Mouse (Mus musculus) limb, embryonic 13.5 days (tissue): ENCODE measurements at regions not wholly inside any gene's neighbourhood (a gene's known extent, or its start where the extent isn't known, plus 50 kb on each side); places are given as distances from the start of the nearest gene placed in this dataset.

Experiments
- ATAC-seq: fragments of 200-750 bp; cut with Nextera tagmentation; 2 replicates; pipeline ENCODE4 v1.8.0; 2017; ENCODE audit warnings: low read depth, moderate number of reproducible peaks, moderate TSS enrichment; ENCODE audit not compliant: low FRiP score
- H3K27ac ChIP-seq: fragments of 300-500 bp; sonication (generic); 2 replicates; pipeline ENCODE4 v1.5.1; 2015; ENCODE audit warnings: inconsistent platforms, mild to moderate bottlenecking, moderate library complexity
- H3K27me3 ChIP-seq: fragments of 300-500 bp; sonication (generic); 2 replicates; pipeline ENCODE4 v1.6.1; 2015; ENCODE audit warnings: mild to moderate bottlenecking, inconsistent platforms
- H3K36me3 ChIP-seq: fragments of 300-500 bp; sonication (generic); 2 replicates; pipeline ENCODE4 v1.6.1; 2015; ENCODE audit warnings: inconsistent platforms, mild to moderate bottlenecking, moderate library complexity
- H3K4me1 ChIP-seq: fragments of 300-500 bp; sonication (generic); 2 replicates; pipeline ENCODE4 v1.6.1; 2015; ENCODE audit warnings: inconsistent platforms
- H3K4me2 ChIP-seq: fragments of 300-500 bp; sonication (generic); replicated peaks from 2 replicates; pipeline ENCODE4 v1.6.1; 2015; ENCODE audit warnings: inconsistent platforms, mild to moderate bottlenecking, moderate library complexity
- H3K4me3 ChIP-seq: fragments of 300-500 bp; sonication (generic); 2 replicates; pipeline ENCODE4 v1.5.1; 2015; ENCODE audit warnings: moderate library complexity, mild to moderate bottlenecking, inconsistent platforms
- H3K9ac ChIP-seq: fragments of 300-500 bp; sonication (generic); 2 replicates; pipeline ENCODE4 v1.6.1; 2015; ENCODE audit warnings: mild to moderate bottlenecking, inconsistent platforms
- H3K9me3 ChIP-seq: fragments of 300-500 bp; sonication (generic); 2 replicates; pipeline ENCODE4 v1.6.1; 2016; ENCODE audit warnings: inconsistent platforms
- WGBS: fragments of 180-500 bp; shearing (Covaris S2); methylation state at CpG from one replicate; pipeline ENCODE4 v1.1.7; 2015; 5-methylcytosine and 5-hydroxymethylcytosine counted together

GRCm38 (mm10) chr9:27568372-27569053, 171.9 kb downstream of the Spata19 start:
- Histone ChIP-seq H3K9me3 (no peaks in the 10 kb centered on the region), H3K36me3 (no peaks in the 10 kb centered on the region), H3K4me3 (no peak overlapping the region), H3K27me3 (no peaks in the 10 kb centered on the region), H3K27ac (no peak overlapping the region), H3K9ac (no peak overlapping the region), H3K4me2 (no peak overlapping the region), H3K4me1 (peaks cover 6% of the 10 kb centered on the region; the same call in 1 of the 2 replicates)
- 56% methylated on average over 8 of the region's 8 CpGs for WGBS
- ATAC-seq = no peak; the same call in 1 of the 2 replicates

DNA sequence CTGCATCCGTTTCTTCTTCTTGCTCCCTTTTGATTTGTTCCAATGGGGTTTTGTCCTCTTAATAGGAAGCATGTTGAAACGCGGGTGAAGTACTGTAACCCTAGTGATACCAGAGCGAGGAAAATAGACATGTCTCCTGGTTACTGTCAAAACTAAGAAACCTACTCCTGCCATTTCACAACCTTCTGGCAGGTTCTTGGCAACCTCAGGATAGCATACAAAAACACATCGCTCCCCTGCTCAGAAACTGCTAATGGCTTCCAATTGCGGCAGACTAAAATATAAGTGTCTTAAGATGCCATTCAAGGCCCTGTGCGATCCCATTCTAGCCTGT, 172.4 kb downstream of the Spata19 start:
- H3K9ac ChIP-seq = no peak overlapping the region
- WGBS = 87% methylated on average over 7 of the region's 7 CpGs
- H3K4me2 ChIP-seq = no peak overlapping the region
- no peaks in the 10 kb centered on the region for H3K9me3 ChIP-seq
- peaks cover 6% of the 10 kb centered on the region; the same call in 1 of the 2 replicates for H3K4me1 ChIP-seq
- no peaks in the 10 kb centered on the region for H3K27me3 ChIP-seq
- ATAC-seq = no peak
- H3K4me3 ChIP-seq = no peak overlapping the region
- no peaks in the 10 kb centered on the region for H3K36me3 ChIP-seq
- no peak overlapping the region for H3K27ac ChIP-seq

DNA sequence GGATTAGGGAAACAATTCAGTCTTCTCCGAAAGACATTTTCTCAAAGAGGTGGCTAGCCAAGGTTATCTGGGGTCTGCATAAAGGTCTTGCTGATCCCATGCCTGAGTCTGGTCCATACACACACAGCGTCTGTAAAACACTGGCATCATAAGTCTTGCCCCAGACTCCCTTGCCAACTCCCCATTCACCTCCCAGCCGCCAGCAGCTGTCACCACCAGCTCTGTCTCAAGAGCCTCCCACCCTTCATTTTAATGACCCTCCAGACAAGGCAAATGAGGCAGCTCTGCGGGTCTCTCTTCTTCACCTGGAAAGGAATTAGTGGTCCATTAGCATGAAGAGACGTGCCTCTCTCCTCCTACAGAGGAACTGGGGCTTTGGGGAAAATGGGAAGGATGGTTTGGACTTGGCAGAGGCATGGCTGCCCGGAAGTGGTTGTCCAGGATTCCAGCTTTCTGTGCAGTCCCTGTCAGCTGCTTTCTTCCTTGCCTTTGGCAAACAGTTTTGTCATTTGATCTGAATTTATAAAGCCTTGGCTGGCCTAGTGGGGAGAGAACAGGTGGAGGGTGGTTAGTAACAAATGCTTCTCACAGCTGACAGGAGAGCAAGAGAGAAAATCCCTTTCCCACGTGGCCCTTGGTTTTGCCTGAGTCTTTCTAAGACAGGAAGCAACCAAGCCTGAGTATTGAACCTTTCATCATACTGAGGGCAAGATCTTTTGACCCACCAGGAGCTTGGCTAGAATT, 173.3 kb upstream of the Opcml start:
- no peak overlapping the region for H3K4me3 ChIP-seq
- peaks cover 18% of the 10 kb centered on the region for H3K27me3 ChIP-seq
- 36% methylated on average over 7 of the region's 7 CpGs for WGBS
- H3K27ac ChIP-seq = no peak overlapping the region
- no peaks in the 10 kb centered on the region for H3K9me3 ChIP-seq
- H3K4me1 ChIP-seq = peaks cover 11% of the 10 kb centered on the region; the same call in 1 of the 2 replicates
- H3K4me2 ChIP-seq = no peak overlapping the region
- no peaks in the 10 kb centered on the region for H3K36me3 ChIP-seq
- H3K9ac ChIP-seq = no peak overlapping the region
- 0 out of 2 replicates have a peak, but pooled peaks have one; percentile 48 for ATAC-seq

DNA sequence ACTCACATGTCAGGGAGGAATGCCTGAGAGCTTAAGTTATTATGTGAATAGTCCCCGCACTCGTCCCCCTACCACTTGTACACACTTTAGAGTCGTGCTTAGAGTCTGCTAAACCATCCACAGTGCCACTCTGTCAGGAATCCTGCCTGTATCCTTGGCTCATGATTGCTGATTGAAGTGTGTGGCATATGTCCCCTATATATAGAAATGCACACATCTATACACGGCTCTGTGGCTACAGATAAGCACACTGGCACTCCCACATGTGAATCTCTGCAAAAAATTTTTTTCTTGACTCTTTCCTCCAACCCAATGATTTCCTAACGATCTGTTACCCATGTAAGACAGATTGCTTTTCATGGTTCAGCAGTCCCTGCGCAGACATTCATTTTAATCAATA, 155.7 kb upstream of the Opcml start:
- 72% methylated on average over 6 of the region's 6 CpGs for WGBS
- no peak overlapping the region for H3K27ac ChIP-seq
- peaks cover 21% of the 10 kb centered on the region for H3K27me3 ChIP-seq

GRCm38 (mm10) chr9:27640611-27641010, 150.0 kb upstream of the Opcml start:
- H3K4me1 ChIP-seq = no peaks in the 10 kb centered on the region
- H3K9ac ChIP-seq = no peak overlapping the region
- no peaks in the 10 kb centered on the region for H3K9me3 ChIP-seq
- H3K36me3 ChIP-seq = no peaks in the 10 kb centered on the region
- ATAC-seq = no peak
- H3K4me2 ChIP-seq = no peak overlapping the region
- H3K27ac ChIP-seq = no peak overlapping the region
- H3K27me3 ChIP-seq = peaks cover 1% of the 10 kb centered on the region; the same call in 1 of the 2 replicates
- no peak overlapping the region for H3K4me3 ChIP-seq

More for the DNA sequence above, 155.7 kb upstream of the Opcml start:
- Histone ChIP-seq H3K4me2 (no peak overlapping the region), H3K36me3 (no peaks in the 10 kb centered on the region), H3K4me1 (no peaks in the 10 kb centered on the region), H3K9me3 (no peaks in the 10 kb centered on the region), H3K4me3 (no peak overlapping the region), H3K9ac (no peak overlapping the region)
- no peak for ATAC-seq

DNA sequence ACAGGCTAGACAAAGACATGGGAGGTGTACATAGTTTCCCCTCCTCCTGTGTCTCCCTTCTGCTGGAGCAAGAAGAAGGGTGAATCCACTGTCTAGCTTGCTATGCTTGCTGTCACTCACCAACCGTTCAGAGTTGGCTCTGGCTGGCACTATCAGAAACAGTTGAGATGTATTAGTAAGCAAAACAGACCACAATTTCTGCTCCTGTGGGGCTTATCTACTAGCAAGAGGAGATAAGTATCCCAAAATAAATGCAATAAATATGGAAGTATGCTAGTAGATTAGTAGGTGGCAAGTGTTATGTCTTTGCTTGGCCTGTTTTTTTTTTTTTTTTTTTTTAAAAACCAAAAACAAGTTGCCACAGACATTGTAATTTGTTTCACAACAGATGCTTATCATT, 147.3 kb upstream of the Opcml start:
- no peak overlapping the region for H3K4me3 ChIP-seq
- no peaks in the 10 kb centered on the region for H3K36me3 ChIP-seq
- no peaks in the 10 kb centered on the region for H3K9me3 ChIP-seq
- no peaks in the 10 kb centered on the region for H3K4me1 ChIP-seq
- H3K27ac ChIP-seq = no peak overlapping the region
- H3K27me3 ChIP-seq = no peaks in the 10 kb centered on the region; the same call in 1 of the 2 replicates
- no peak overlapping the region for H3K4me2 ChIP-seq
- 88% methylated on average over 1 of the region's 1 CpGs for WGBS
- H3K9ac ChIP-seq = no peak overlapping the region
- ATAC-seq = no peak

DNA sequence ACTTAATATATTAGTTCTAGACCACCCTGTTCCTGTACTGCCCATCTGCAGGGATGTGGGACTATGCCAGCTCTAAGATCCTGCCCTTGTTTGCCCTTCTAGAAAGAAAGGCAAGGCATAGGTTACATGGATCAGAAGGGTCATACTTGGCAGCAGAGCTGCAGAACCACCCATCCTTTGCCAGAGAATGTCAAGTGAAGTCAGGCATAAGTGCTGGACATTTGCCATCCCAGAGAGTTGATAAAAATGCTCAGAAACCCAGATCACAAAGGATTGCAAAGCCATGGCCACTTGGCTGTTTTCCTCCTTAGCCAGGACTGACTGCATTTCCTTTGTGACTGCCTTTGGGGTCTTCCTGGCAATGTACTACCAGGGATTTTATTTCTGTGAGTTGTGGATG, 146.7 kb upstream of the Opcml start:
- Histone ChIP-seq H3K9ac (no peak overlapping the region), H3K4me2 (no peak overlapping the region), H3K36me3 (no peaks in the 10 kb centered on the region), H3K9me3 (no peaks in the 10 kb centered on the region), H3K4me1 (no peaks in the 10 kb centered on the region), H3K4me3 (no peak overlapping the region), H3K27ac (no peak overlapping the region), H3K27me3 (no peaks in the 10 kb centered on the region; the same call in 1 of the 2 replicates)
- no peak for ATAC-seq

GRCm38 (mm10) chr9:27645435-27645834, 145.1 kb upstream of the Opcml start:
- Histone ChIP-seq H3K4me3 (no peak overlapping the region), H3K27ac (no peak overlapping the region), H3K4me1 (no peaks in the 10 kb centered on the region), H3K36me3 (no peaks in the 10 kb centered on the region), H3K27me3 (no peaks in the 10 kb centered on the region; the same call in 1 of the 2 replicates), H3K9ac (no peak overlapping the region), H3K4me2 (no peak overlapping the region), H3K9me3 (no peaks in the 10 kb centered on the region)
- no peak for ATAC-seq
- 84% methylated on average over 5 of the region's 5 CpGs for WGBS

DNA sequence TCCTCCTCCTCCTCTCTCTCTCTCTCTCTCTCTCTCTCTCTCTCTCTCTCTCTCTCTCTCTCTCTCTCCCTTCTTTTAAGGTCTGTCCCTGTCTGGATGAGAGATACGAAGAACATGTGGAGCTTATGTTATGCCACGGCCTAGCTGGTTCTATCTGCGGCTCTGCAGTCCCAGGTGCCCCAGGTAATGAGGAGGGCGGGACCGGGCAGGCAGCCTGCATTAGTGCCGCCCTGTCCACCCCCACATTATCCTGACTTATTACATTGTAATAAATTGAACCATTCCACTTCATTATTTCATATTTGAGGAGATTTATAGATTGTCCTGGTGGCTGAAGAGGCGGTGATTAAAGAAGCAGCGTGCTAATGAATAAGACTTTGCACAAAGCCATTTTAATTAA, 144.5 kb upstream of the Opcml start:
- Histone ChIP-seq H3K27ac (no peak overlapping the region), H3K9ac (no peak overlapping the region), H3K4me1 (no peaks in the 10 kb centered on the region), H3K27me3 (no peaks in the 10 kb centered on the region; the same call in 1 of the 2 replicates), H3K9me3 (no peaks in the 10 kb centered on the region), H3K4me2 (no peak overlapping the region), H3K4me3 (no peak overlapping the region), H3K36me3 (no peaks in the 10 kb centered on the region)
- no peak for ATAC-seq
- WGBS = 70% methylated on average over 7 of the region's 8 CpGs

DNA sequence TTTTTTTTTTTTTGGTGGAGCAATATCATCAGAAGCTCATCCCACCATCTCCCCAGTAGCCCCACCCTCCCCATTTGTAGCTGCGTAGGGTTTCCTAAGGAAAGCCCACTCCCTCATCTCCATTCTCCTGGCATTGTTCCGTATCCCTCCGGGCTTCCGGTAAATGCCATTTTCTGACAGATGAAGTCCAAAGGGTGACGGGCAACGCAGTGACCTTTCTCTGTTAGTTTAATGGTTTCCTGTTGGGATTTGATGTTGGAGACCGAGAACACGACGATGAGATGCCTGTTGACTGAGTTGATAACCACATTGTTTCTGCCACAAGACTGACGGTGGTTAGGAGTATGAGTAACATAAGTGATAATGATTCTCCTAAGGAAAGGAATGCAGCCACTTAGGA, 143.6 kb upstream of the Opcml start:
- Histone ChIP-seq H3K9ac (no peak overlapping the region), H3K9me3 (no peaks in the 10 kb centered on the region), H3K4me1 (no peaks in the 10 kb centered on the region), H3K36me3 (no peaks in the 10 kb centered on the region), H3K27ac (no peak overlapping the region), H3K4me2 (no peak overlapping the region), H3K27me3 (no peaks in the 10 kb centered on the region; the same call in 1 of the 2 replicates), H3K4me3 (no peak overlapping the region)
- 73% methylated on average over 10 of the region's 10 CpGs for WGBS
- ATAC-seq = no peak

DNA sequence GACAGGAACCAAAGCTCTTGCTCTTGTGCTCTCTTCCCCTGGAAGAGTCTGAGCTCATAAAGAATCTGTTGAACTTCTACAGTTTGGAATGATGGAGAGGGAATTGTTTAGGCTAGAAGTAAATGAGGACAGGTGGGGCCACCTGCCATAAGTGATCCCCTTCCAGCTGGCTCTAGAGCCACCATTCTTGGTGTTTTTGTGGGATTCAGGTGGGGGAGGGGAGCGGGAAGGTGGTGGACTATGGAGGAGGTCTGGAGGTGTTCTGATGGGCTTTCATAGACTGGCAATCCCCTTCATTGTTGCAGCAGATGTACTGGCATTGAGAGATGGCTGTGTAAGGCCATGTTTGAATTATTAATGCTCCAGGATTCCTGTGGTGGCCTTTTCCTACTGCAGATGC, 132.6 kb upstream of the Opcml start:
- peaks cover 4% of the 10 kb centered on the region; the same call in 1 of the 2 replicates for H3K4me1 ChIP-seq
- H3K27ac ChIP-seq = no peak overlapping the region
- no peak overlapping the region for H3K4me2 ChIP-seq
- H3K9ac ChIP-seq = no peak overlapping the region
- ATAC-seq = no peak
- H3K4me3 ChIP-seq = no peak overlapping the region
- H3K9me3 ChIP-seq = no peaks in the 10 kb centered on the region
- 96% methylated on average over 1 of the region's 1 CpGs for WGBS
- H3K27me3 ChIP-seq = no peaks in the 10 kb centered on the region
- H3K36me3 ChIP-seq = no peaks in the 10 kb centered on the region

DNA sequence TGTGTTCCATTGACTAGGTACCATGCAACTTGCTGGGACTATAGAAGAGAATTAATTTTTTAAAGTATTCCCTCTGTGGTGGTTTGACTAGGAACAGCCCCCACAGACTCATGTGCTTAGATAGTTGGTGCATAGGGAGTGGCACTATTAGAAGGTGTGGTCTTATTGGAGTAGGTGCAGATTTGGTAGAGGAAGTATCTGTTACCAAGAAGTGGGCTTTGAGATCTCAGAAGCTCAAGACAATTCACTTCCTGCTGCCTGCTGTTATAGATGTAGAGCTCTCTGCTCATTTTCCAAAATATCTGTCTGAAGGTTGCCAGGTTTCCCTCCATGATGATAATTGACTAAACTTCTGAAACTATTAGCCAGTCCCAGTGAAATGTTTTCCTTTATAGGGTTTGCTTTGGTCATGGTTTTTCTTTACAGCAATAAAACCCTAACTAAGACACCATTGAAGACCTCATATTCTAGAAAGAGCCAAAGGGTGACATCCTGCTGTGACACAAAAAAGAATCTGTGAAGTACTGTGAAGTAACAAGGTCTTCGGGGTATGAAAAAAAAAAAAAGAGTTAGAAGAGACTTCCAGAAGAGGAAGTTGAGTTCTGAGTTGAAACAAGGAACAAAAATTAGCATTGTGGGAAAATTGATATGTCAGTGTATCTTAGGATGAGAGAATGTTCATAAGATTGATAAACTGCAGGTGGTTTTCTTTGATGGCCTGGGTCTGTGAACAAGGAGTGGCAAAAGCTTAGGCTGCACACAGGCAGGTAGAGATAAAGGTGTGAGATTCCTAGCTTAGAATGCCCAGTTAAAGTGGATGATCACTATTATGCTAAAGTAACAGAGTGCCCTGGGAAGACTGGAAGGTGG, 128.9 kb upstream of the Opcml start:
- no peak overlapping the region for H3K4me2 ChIP-seq
- H3K27me3 ChIP-seq = no peaks in the 10 kb centered on the region
- no peaks in the 10 kb centered on the region for H3K9me3 ChIP-seq
- no peaks in the 10 kb centered on the region for H3K36me3 ChIP-seq
- peaks cover 4% of the 10 kb centered on the region; the same call in 1 of the 2 replicates for H3K4me1 ChIP-seq
- H3K4me3 ChIP-seq = no peak overlapping the region
- WGBS = 84% methylated on average over 1 of the region's 1 CpGs
- no peak overlapping the region for H3K9ac ChIP-seq
- H3K27ac ChIP-seq = no peak overlapping the region
- no peak for ATAC-seq
